Mouse (Mus musculus): ENCODE measurements around the gene Klhl36.

DNA sequence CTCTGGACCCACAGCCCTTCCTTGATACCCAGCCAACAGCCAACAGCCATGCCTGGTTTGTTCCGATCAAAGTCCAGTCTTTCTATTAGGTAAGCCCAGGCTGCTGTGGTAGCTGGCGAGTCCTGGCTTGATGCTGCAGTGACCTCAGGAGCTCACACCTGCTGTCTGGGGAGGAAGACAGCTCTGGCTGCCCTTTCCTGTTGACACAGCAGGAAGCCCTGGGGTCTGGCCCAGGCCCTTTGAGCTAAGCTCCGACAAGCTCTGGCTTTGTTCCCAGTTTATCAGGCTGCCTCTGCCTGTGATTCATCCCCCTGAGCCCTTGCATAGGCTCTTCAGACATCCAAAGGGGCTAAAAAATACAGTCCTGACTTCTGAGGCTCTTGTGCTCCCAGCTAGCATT, 23.5 kb downstream of the Klhl36 start:
- TF ChIP-seq CTCF (IDR thresholded peaks at IDR 0.05; ENCODE audit: low read depth, low read length) (no peak), EP300 (IDR thresholded peaks at IDR 0.05; ENCODE audit: insufficient read depth, low read depth, low read length) (no peak)
